Mouse (Mus musculus) midbrain, embryonic 10.5 days (tissue): ENCODE measurements around the gene Ces2b. TPM values are rescaled to one million over a fixed set of nuclear protein-coding genes. Genes with fewer than 3 reads are reported as not detected.
"Not testable (repeated sequence)": the region's sequence is repeated elsewhere in the genome, so short reads cannot be mapped to it uniquely, and the experiment has no call there.

Source experiments
- DNase-seq: peaks from one replicate; pipeline ENCODE4 v3.0.0-alpha.2; 2017; ENCODE audit warnings: low spot score
- H3K27ac ChIP-seq: fragments of 300-500 bp; sonication (generic); replicated peaks from 2 replicates; pipeline ENCODE4 v1.5.1; 2016; ENCODE audit warnings: mild to moderate bottlenecking
- H3K27me3 ChIP-seq: fragments of 300-500 bp; sonication (generic); 2 replicates; pipeline ENCODE4 v1.6.1; 2016; ENCODE audit warnings: low read depth, mild to moderate bottlenecking; ENCODE audit not compliant: poor library complexity, severe bottlenecking
- H3K36me3 ChIP-seq: fragments of 300-500 bp; sonication (generic); 2 replicates; pipeline ENCODE4 v1.6.1; 2016; ENCODE audit warnings: mild to moderate bottlenecking, moderate library complexity
- H3K4me1 ChIP-seq: fragments of 300-500 bp; sonication (generic); 2 replicates; pipeline ENCODE4 v1.6.1; 2016
- H3K4me3 ChIP-seq: fragments of 300-500 bp; sonication (generic); 2 replicates; pipeline ENCODE4 v1.5.1; 2016; ENCODE audit warnings: mild to moderate bottlenecking, moderate library complexity
- H3K9me3 ChIP-seq: fragments of 300-500 bp; sonication (generic); replicated peaks from 2 replicates; pipeline ENCODE4 v1.6.1; 2016; ENCODE audit warnings: mild to moderate bottlenecking
- WGBS: fragments of 180-500 bp; shearing (Covaris S2); methylation state at CpG from one replicate; pipeline ENCODE4 v1.1.7; 2016; 5-methylcytosine and 5-hydroxymethylcytosine counted together
- polyA plus RNA-seq: library from polyadenylated mRNA; unstranded; fragments of >200 nt; fragmentation: Nextera tagmentation; extraction: Ambion mirVana; gene quantifications from 2 replicates; pipeline ENCODE4 v1.2.1, GENCODE M21; 2016

The Ces2b gene
- polyA plus RNA-seq, 1 experiment from 2014 or later: not detected

- H3K4me3 ChIP-seq: no peak overlapping the region
- WGBS: 85% methylated on average over 4 of the region's 4 CpGs
- no peaks in the 10 kb centered on the region for H3K36me3 ChIP-seq
- no peaks in the 10 kb centered on the region for H3K27me3 ChIP-seq
- no peaks in the 10 kb centered on the region for H3K9me3 ChIP-seq
- H3K27ac ChIP-seq: no peak overlapping the region
- no peak for DNase-seq
- H3K4me1 ChIP-seq: no peaks in the 10 kb centered on the region
Observed at GRCm38 (mm10) chr8:104847741-104848462, 16.5 kb downstream of the Ces2b start.

GRCm38 (mm10) chr8:104866844-104867531 is 35.6 kb downstream of the Ces2b start:
- not testable (repeated sequence) for H3K36me3 ChIP-seq, H3K27ac ChIP-seq, DNase-seq, H3K4me3 ChIP-seq, H3K9me3 ChIP-seq, H3K4me1 ChIP-seq, H3K27me3 ChIP-seq
- no CpG with 5 or more reads among the region's 4 CpGs for WGBS

DNA sequence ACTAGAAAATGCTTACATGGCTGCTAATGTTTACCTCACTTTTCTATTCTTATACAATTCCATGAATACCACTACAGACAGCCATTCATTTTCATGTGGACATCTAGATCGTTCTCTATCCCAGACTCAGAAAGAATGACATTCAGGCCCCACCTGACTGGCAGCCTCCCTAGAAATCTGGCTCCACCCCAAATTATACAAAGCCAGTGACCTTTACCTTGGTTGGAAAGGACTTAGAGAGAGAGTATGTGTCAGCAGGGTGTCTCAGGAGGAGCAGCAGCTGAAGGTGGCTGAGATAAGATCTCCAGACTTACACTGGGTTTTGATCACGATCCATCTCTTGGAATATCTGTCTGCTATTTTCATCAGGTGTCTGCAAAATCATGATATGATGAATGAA is 37.5 kb downstream of the Ces2b start:
- not testable (repeated sequence) for DNase-seq, H3K4me1 ChIP-seq, H3K4me3 ChIP-seq, H3K36me3 ChIP-seq, H3K27me3 ChIP-seq, H3K27ac ChIP-seq, H3K9me3 ChIP-seq
- WGBS: no CpG with 5 or more reads among the region's 2 CpGs

GRCm38 (mm10) chr8:104886223-104886926 is 55.0 kb downstream of the Ces2b start:
- H3K27ac ChIP-seq, DNase-seq, H3K4me1 ChIP-seq, H3K36me3 ChIP-seq, H3K9me3 ChIP-seq, H3K27me3 ChIP-seq, H3K4me3 ChIP-seq: not testable (repeated sequence)
- WGBS: no CpG with 5 or more reads among the region's 4 CpGs

Other genes starting within 250 kb of the Ces2b start
- 14.3 and 16.5 TPM in 2 replicates for gene Pdp2, start 240.1 kb upstream of the Ces2b start, polyA plus RNA-seq
- gene Cdh16, start 207.2 kb upstream of the Ces2b start, polyA plus RNA-seq: not detected in 2 replicates
- gene Rrad, start 200.2 kb upstream of the Ces2b start, polyA plus RNA-seq: 1.3 and 2.0 TPM in 2 replicates
- 107 and 110 TPM in 2 replicates for gene Ciao2b, start 189.6 kb upstream of the Ces2b start, polyA plus RNA-seq
- gene Ces2a, start 97.6 kb upstream of the Ces2b start, polyA plus RNA-seq: not detected in 2 replicates
- not detected in 2 replicates for gene Ces2c, start 15.5 kb downstream of the Ces2b start, polyA plus RNA-seq
- gene Ces2e, start 94.7 kb downstream of the Ces2b start, polyA plus RNA-seq: not detected in 2 replicates
- gene Ces2f, start 115.8 kb downstream of the Ces2b start, polyA plus RNA-seq: not detected in 2 replicates
- gene Ces2g, start 130.1 kb downstream of the Ces2b start, polyA plus RNA-seq: not detected in 2 replicates
- gene Ces2h, start 169.3 kb downstream of the Ces2b start, polyA plus RNA-seq: not detected in 2 replicates
- not detected in 2 replicates for gene Ces3a, start 217.0 kb downstream of the Ces2b start, polyA plus RNA-seq